Mouse (Mus musculus): ENCODE results near the gene Oosp1. TPM values are rescaled to one million over a fixed set of nuclear protein-coding genes. Genes with fewer than 3 reads are reported as not detected.

The Oosp1 gene
- polyA plus RNA-seq, 1 experiment from 2014 or later = 0.14 TPM

DNA sequence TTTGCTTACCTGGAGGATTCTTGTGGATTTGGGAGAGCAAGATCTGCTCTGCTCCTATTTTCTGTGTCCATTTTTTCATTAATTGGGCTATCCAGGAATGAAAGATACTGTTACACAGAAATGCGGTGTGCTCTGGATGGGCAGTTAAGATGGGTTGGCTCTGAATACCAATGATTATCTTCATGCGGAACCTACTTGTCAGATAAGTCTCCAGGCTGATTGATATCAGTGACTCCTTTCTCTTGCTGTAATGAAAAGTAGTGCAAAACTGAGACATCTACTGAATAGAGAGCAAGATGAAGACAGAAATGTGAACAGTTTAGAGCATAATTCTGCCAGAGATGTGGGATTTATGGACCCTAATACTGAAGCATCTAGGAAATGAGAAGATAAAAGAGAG, 67.4 kb downstream of the Oosp1 start, which contains the start of gene Ms4a2:
Gene Ms4a2 (minus strand): TSS at position 169 of the 400 bp plus-strand sequence.
- Histone ChIP-seq H3K4me2 (no peak within 1 kb of the TSS), H3K9me3 (replicated peaks) (no peaks in the 10 kb centered on the region), H3K36me3 (replicated peaks) (no peaks in the 10 kb centered on the region), H3K4me3 (replicated peaks) (no peak within 1 kb of the TSS), H3K27ac (replicated peaks) (no peak within 1 kb of the TSS), H3K9ac (no peak within 1 kb of the TSS), H3K27me3 (no peaks in the 10 kb centered on the region), H3K4me1 (replicated peaks) (peaks cover 15% of the 10 kb centered on the region)
- ATAC-seq (ENCODE audit: insufficient read depth) = no peak
- WGBS (ENCODE audit: insufficient replicate concordance) = 46% methylated on average over 2 of the region's 2 CpGs

- ATAC-seq (ENCODE audit: insufficient read depth) = peak; percentile 74; the same call in 1 of the 2 replicates
- no peaks in the 10 kb centered on the region for H3K36me3 ChIP-seq (replicated peaks)
- no peak overlapping the region for H3K27ac ChIP-seq (replicated peaks)
- H3K9me3 ChIP-seq (replicated peaks) = no peaks in the 10 kb centered on the region
- H3K4me3 ChIP-seq (replicated peaks) = no peak overlapping the region
- no peaks in the 10 kb centered on the region for H3K27me3 ChIP-seq
- H3K9ac ChIP-seq = no peak overlapping the region
- H3K4me1 ChIP-seq (replicated peaks) = peaks cover 15% of the 10 kb centered on the region
- no peak overlapping the region for H3K4me2 ChIP-seq
Measured at GRCm38 (mm10) chr19:11617983-11618382, 73.0 kb downstream of the Oosp1 start.

Other genes starting within 250 kb of the Oosp1 start
- 0.58 and 0.74 TPM in 2 replicates for gene Ms4a4b, start 247.6 kb downstream of the Oosp1 start, polyA plus RNA-seq (2015; fragmentation: Nextera tagmentation; extraction: Ambion mirVana)
- gene Ms4a6c, start 221.8 kb downstream of the Oosp1 start, polyA plus RNA-seq (2015; fragmentation: Nextera tagmentation; extraction: Ambion mirVana) = 8.9 and 10.1 TPM in 2 replicates
- 0.10 and 0.46 TPM in 2 replicates for gene Gm8369, start 205.2 kb downstream of the Oosp1 start, polyA plus RNA-seq (2015; fragmentation: Nextera tagmentation; extraction: Ambion mirVana)
- 3.3 and 3.6 TPM in 2 replicates for gene Ms4a6b, start 174.6 kb downstream of the Oosp1 start, polyA plus RNA-seq (2015; fragmentation: Nextera tagmentation; extraction: Ambion mirVana)
- gene Ms4a4d, start 154.3 kb downstream of the Oosp1 start, polyA plus RNA-seq (2015; fragmentation: Nextera tagmentation; extraction: Ambion mirVana) = 0.24 and 0.54 TPM in 2 replicates
- gene Ms4a6d, start 86.3 kb downstream of the Oosp1 start, polyA plus RNA-seq (2015; fragmentation: Nextera tagmentation; extraction: Ambion mirVana) = 4.5 and 4.8 TPM in 2 replicates
- 0.73 and 0.81 TPM in 2 replicates for gene Ms4a2, start 67.4 kb downstream of the Oosp1 start, polyA plus RNA-seq (2015; fragmentation: Nextera tagmentation; extraction: Ambion mirVana)
- gene Ms4a3, start 50.3 kb downstream of the Oosp1 start, polyA plus RNA-seq (2015; fragmentation: Nextera tagmentation; extraction: Ambion mirVana) = 30.9 and 39.0 TPM in 2 replicates
- 0.17 and 0.24 TPM in 2 replicates for gene Oosp2, start 30.6 kb downstream of the Oosp1 start, polyA plus RNA-seq (2015; fragmentation: Nextera tagmentation; extraction: Ambion mirVana)
- not detected in 2 replicates for gene Oosp3, start 5.9 kb upstream of the Oosp1 start, polyA plus RNA-seq (2015; fragmentation: Nextera tagmentation; extraction: Ambion mirVana)
- gene Gif, start 56.4 kb upstream of the Oosp1 start, polyA plus RNA-seq (2015; fragmentation: Nextera tagmentation; extraction: Ambion mirVana) = not detected in 2 replicates
- gene Mrpl16, start 79.2 kb upstream of the Oosp1 start, polyA plus RNA-seq (2015; fragmentation: Nextera tagmentation; extraction: Ambion mirVana) = 28.0 and 33.6 TPM in 2 replicates
- 1.7 TPM in 2 replicates for gene Stx3, start 128.3 kb upstream of the Oosp1 start, polyA plus RNA-seq (2015; fragmentation: Nextera tagmentation; extraction: Ambion mirVana)
- gene Olfr1417, start 148.1 kb upstream of the Oosp1 start, polyA plus RNA-seq (2015; fragmentation: Nextera tagmentation; extraction: Ambion mirVana) = not detected in 2 replicates
- not detected in 2 replicates for gene Olfr1418, start 169.9 kb upstream of the Oosp1 start, polyA plus RNA-seq (2015; fragmentation: Nextera tagmentation; extraction: Ambion mirVana)
- gene Olfr1419, start 184.0 kb upstream of the Oosp1 start, polyA plus RNA-seq (2015; fragmentation: Nextera tagmentation; extraction: Ambion mirVana) = not detected in 2 replicates
- not detected in 2 replicates for gene Olfr1420, start 195.4 kb upstream of the Oosp1 start, polyA plus RNA-seq (2015; fragmentation: Nextera tagmentation; extraction: Ambion mirVana)
- 6.1 TPM in 2 replicates for gene Patl1, start 221.2 kb upstream of the Oosp1 start, polyA plus RNA-seq (2015; fragmentation: Nextera tagmentation; extraction: Ambion mirVana)